In the genomic region with DNA sequence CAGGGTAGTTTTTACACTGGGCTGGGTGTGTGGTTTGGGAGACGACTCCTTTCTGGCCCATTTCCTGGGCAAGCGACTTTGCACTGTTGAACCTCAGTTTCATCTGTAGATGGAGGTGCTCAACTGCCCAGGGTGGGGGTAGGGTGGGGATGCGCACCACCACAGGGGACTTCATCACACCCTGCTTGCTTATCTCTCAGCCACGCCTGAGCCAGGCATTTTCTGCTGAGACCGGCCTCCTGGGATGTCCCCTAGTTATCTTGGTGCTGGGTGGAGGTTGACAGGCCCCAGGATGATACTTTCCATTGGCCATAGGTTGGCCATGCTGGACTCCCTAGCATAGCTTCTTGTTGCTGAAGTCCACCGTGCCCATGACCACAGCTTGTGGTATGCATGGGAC, we compare ENCODE assay signal across 29 mouse cellular contexts. TPM values are rescaled to one million over a fixed set of nuclear protein-coding genes. Genes with fewer than 3 reads are reported as not detected.
DNase-seq lines count a peak whose midpoint lies in the region; ATAC-seq and TF ChIP-seq lines count a peak whose summit lies in the region.
"Had no signal": no experiment of that assay in that cellular context is flagged by ENCODE, and none has a peak within 500 bp of the region (broad histone marks: within the 10 kb centered on the region; RNA-seq: fewer than 3 reads in every experiment).

No protein-coding gene starts in this region.

- H3K4me1 ChIP-seq in stomach, embryonic 15.5 days = no peaks in the 10 kb centered on the region
- H3K4me1 ChIP-seq in stomach, postnatal 0 days (replicated peaks; ENCODE audit: control insufficient read depth, insufficient read depth) = no peaks in the 10 kb centered on the region
- 0 out of 2 replicates have a peak, but pooled peaks cover 4% of the 10 kb centered on the region for H3K4me1 ChIP-seq in intestine, embryonic 16.5 days (ENCODE audit: control insufficient read depth, insufficient read depth, low read length)
- peaks cover 37% of the 10 kb centered on the region for H3K4me1 ChIP-seq in liver, embryonic 15.5 days (replicated peaks)
- H3K4me1 ChIP-seq: embryonic facial prominence, embryonic 13.5 days; forebrain, embryonic 12.5 days; hindbrain, embryonic 12.5 days; limb, embryonic 12.5 days; midbrain, embryonic 13.5 days had no signal

- no peaks in the 10 kb centered on the region for H3K27me3 ChIP-seq in stomach, embryonic 15.5 days (replicated peaks)
- H3K27me3 ChIP-seq in stomach, postnatal 0 days (ENCODE audit: control insufficient read depth, insufficient read depth, low read length) = no peaks in the 10 kb centered on the region
- H3K27me3 ChIP-seq in intestine, embryonic 16.5 days (replicated peaks; ENCODE audit: control insufficient read depth, insufficient read depth, low read length) = no peaks in the 10 kb centered on the region
- no peaks in the 10 kb centered on the region for H3K27me3 ChIP-seq in liver, embryonic 15.5 days
- H3K27me3 ChIP-seq: embryonic facial prominence, embryonic 13.5 days; forebrain, embryonic 12.5 days; hindbrain, embryonic 12.5 days; limb, embryonic 12.5 days; midbrain, embryonic 13.5 days had no signal

- ATAC-seq in stomach, embryonic 15.5 days (ENCODE audit: insufficient read depth, low FRiP score, low read depth) = peak; percentile 36; the same call in 1 of the 2 replicates
- no peak for ATAC-seq in stomach, postnatal 0 days (ENCODE audit: low FRiP score, low TSS enrichment)
- peak; percentile 77 for ATAC-seq in intestine, embryonic 16.5 days
- peak; percentile 91 for ATAC-seq in liver, embryonic 15.5 days (ENCODE audit: insufficient read depth)
- ATAC-seq: midbrain, embryonic 13.5 days had no signal

- no peak overlapping the region for H3K4me2 ChIP-seq in stomach, embryonic 15.5 days
- no peak overlapping the region for H3K4me2 ChIP-seq in stomach, postnatal 0 days (replicated peaks; ENCODE audit: low read depth)
- H3K4me2 ChIP-seq in intestine, embryonic 16.5 days (ENCODE audit: low read depth, low read length) = no peak overlapping the region
- peak overlapping the region; percentile 25; the same call in 1 of the 2 replicates for H3K4me2 ChIP-seq in liver, embryonic 15.5 days
- H3K4me2 ChIP-seq: embryonic facial prominence, embryonic 13.5 days; forebrain, embryonic 12.5 days; hindbrain, embryonic 12.5 days; limb, embryonic 12.5 days; midbrain, embryonic 13.5 days had no signal

- 68% methylated on average over 6 of the region's 6 CpGs for WGBS in stomach, embryonic 15.5 days
- WGBS in stomach, postnatal 0 days = 60% methylated on average over 6 of the region's 6 CpGs
- 61% methylated on average over 6 of the region's 6 CpGs for WGBS in intestine, embryonic 16.5 days
- WGBS in liver, embryonic 15.5 days (ENCODE audit: insufficient replicate concordance) = 25% methylated on average over 6 of the region's 6 CpGs

- H3K9ac ChIP-seq in stomach, embryonic 15.5 days = no peak overlapping the region
- no peak overlapping the region for H3K9ac ChIP-seq in stomach, postnatal 0 days (ENCODE audit: low read length)
- H3K9ac ChIP-seq in intestine, embryonic 16.5 days (ENCODE audit: low read depth, low read length) = no peak overlapping the region
- H3K9ac ChIP-seq in liver, embryonic 15.5 days = no peak overlapping the region
- H3K9ac ChIP-seq: embryonic facial prominence, embryonic 13.5 days; forebrain, embryonic 12.5 days; hindbrain, embryonic 12.5 days; limb, embryonic 12.5 days; midbrain, embryonic 13.5 days had no signal

- no peaks in the 10 kb centered on the region for H3K9me3 ChIP-seq in stomach, embryonic 15.5 days
- no peaks in the 10 kb centered on the region for H3K9me3 ChIP-seq in stomach, postnatal 0 days (ENCODE audit: control insufficient read depth, low read length)
- H3K9me3 ChIP-seq in intestine, embryonic 16.5 days (ENCODE audit: control insufficient read depth, low read length) = no peaks in the 10 kb centered on the region
- no peaks in the 10 kb centered on the region for H3K9me3 ChIP-seq in liver, embryonic 15.5 days (replicated peaks)
- H3K9me3 ChIP-seq: embryonic facial prominence, embryonic 13.5 days; forebrain, embryonic 12.5 days; hindbrain, embryonic 12.5 days; limb, embryonic 12.5 days; midbrain, embryonic 13.5 days had no signal

- no peak for TF ChIP-seq EP300 in stomach, postnatal 0 days (optimal IDR thresholded peaks at IDR 0.05)

- no peaks in the 10 kb centered on the region for H3K36me3 ChIP-seq in stomach, embryonic 15.5 days
- H3K36me3 ChIP-seq in stomach, postnatal 0 days (ENCODE audit: control insufficient read depth, insufficient read depth, low read length) = no peaks in the 10 kb centered on the region; the same call in 1 of the 2 replicates
- no peaks in the 10 kb centered on the region; the same call in 1 of the 2 replicates for H3K36me3 ChIP-seq in intestine, embryonic 16.5 days (ENCODE audit: control insufficient read depth, insufficient read depth, low read length)
- no peaks in the 10 kb centered on the region for H3K36me3 ChIP-seq in liver, embryonic 15.5 days (replicated peaks)

- DNase-seq in stomach, postnatal 0 days (ENCODE audit: low spot score) = no peak
- no peak for DNase-seq in Muller cell, postnatal 12 days (ENCODE audit: inconsistent ontology term)
- DNase-seq in right cerebral cortex, postnatal 25 days = no peak
- DNase-seq in layer of hippocampus, adult 18-20 months (ENCODE audit: low spot score in 2 of 2) = no peak
- DNase-seq: cerebellum, postnatal 36 days; embryo, embryonic 11 days; gastrocnemius, postnatal 36 days; heart, adult 2 months; kidney, adult 8-10 months; kidney, postnatal 10 days; layer of hippocampus, postnatal 36 days; lung, adult 2 months; lung, postnatal 14 days; thymus, adult 2 months; thymus, postnatal 4 days had no signal

- H3K27ac ChIP-seq in stomach, embryonic 15.5 days = no peak overlapping the region
- H3K27ac ChIP-seq in stomach, postnatal 0 days (replicated peaks) = no peak overlapping the region
- H3K27ac ChIP-seq in intestine, embryonic 16.5 days (ENCODE audit: low read length) = 0 out of 2 replicates have a peak overlapping the region, but pooled peaks have one; percentile 39
- H3K27ac ChIP-seq in liver, embryonic 15.5 days (replicated peaks) = no peak overlapping the region
- H3K27ac ChIP-seq: embryonic facial prominence, embryonic 13.5 days; forebrain, embryonic 12.5 days; heart, adult 2 months; hindbrain, embryonic 12.5 days; layer of hippocampus, adult 2 months; limb, embryonic 12.5 days; midbrain, embryonic 13.5 days had no signal

- TF ChIP-seq CTCF in stomach, postnatal 0 days (IDR thresholded peaks at IDR 0.05; ENCODE audit: low read depth) = no peak

- no peak overlapping the region for H3K4me3 ChIP-seq in stomach, embryonic 15.5 days (replicated peaks)
- H3K4me3 ChIP-seq in stomach, postnatal 0 days (ENCODE audit: low read depth, low read length) = no peak overlapping the region
- no peak overlapping the region for H3K4me3 ChIP-seq in intestine, embryonic 16.5 days (ENCODE audit: low read length)
- no peak overlapping the region for H3K4me3 ChIP-seq in liver, embryonic 15.5 days (replicated peaks)
- H3K4me3 ChIP-seq: embryonic facial prominence, embryonic 13.5 days; erythroblast, embryonic 14.5 days; forebrain, embryonic 12.5 days; heart, adult 2 months; hindbrain, embryonic 12.5 days; layer of hippocampus, adult 2 months; limb, embryonic 12.5 days; midbrain, embryonic 13.5 days had no signal

RNA-seq across cellular contexts. Expression of gene Chga, which starts 10.3 kb away (rescaled TPM):
- 24.8 and 29.1 TPM in 2 replicates for polyA plus RNA-seq in stomach, embryonic 15.5 days (2015; fragmentation: Nextera tagmentation; extraction: Ambion mirVana)
- 28.9 and 33.2 TPM in 2 replicates for polyA plus RNA-seq in stomach, postnatal 0 days (2015; fragmentation: Nextera tagmentation; extraction: Ambion mirVana)
- polyA plus RNA-seq in intestine, embryonic 16.5 days (2015; fragmentation: Nextera tagmentation; extraction: Ambion mirVana) = 26.1 and 28.0 TPM in 2 replicates
- polyA plus RNA-seq in liver, embryonic 15.5 days (2015; fragmentation: Nextera tagmentation; extraction: Ambion mirVana) = 2.5 and 2.6 TPM in 2 replicates
- total RNA-seq in layer of hippocampus, adult 18-20 months (2021) = 100 to 1,000 TPM; 123 to 138 TPM
- total RNA-seq: gastrocnemius, adult 18-20 months; gastrocnemius, postnatal 36 days; heart, adult 2 months; heart, postnatal 25 days; megakaryocyte, adult 5-6 weeks; monocyte, adult 5-6 weeks had no signal
